Mouse (Mus musculus): ENCODE data around the gene Ahcyl2.

DNA sequence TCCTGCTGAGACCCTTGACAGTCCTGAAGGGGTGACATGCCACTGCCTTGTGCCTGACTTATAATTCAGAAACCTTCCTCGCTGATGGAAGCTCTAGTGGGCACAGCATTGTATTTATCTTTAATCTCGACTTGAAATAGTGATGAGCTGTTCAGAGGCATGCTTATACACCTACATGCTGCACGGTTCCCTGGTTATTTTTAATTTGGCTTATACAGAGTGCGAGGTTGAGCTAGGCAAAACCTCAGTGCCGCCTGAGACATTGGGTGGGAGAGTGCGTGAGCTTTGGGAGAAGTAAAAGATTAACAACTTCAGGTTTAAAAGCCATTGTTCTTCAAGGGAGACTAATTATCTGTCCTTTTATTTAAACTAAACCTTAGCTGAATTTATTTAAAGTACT is 115.1 kb downstream of the Ahcyl2 start:
- TF ChIP-seq CTCF (IDR thresholded peaks at IDR 0.05; ENCODE audit: extremely low read depth, insufficient read depth, low read length) = no peak
- TF ChIP-seq POLR2A (IDR thresholded peaks at IDR 0.05; ENCODE audit: extremely low read depth, insufficient read depth, low read length) = no peak

Data from cortical plate, adult 2 months (tissue).